Mouse (Mus musculus) stomach, postnatal 0 days (tissue): Measurements from ENCODE around the gene Fgfr2. TPM values are rescaled to one million over a fixed set of nuclear protein-coding genes. Genes with fewer than 3 reads are reported as not detected.
A peak's percentile ranks its signal among the peaks of the same experiment; 100 is the strongest.

Source experiments
- ATAC-seq: fragments of 200-750 bp; cut with Nextera tagmentation; 2 replicates; pipeline ENCODE4 v1.8.0; 2017; ENCODE audit not compliant: low FRiP score, low TSS enrichment
- DNase-seq: peaks from one replicate; pipeline ENCODE4 v3.0.0-alpha.2; 2016; ENCODE audit warnings: low spot score
- H3K27ac ChIP-seq: fragments of 300-500 bp; sonication (generic); replicated peaks from 2 replicates; pipeline ENCODE4 v1.5.1; 2014; ENCODE audit warnings: mild to moderate bottlenecking, control low read depth
- H3K27me3 ChIP-seq: fragments of 300-500 bp; sonication (generic); 2 replicates; pipeline ENCODE4 v1.6.1; 2014; ENCODE audit warnings: low read length; ENCODE audit not compliant: control insufficient read depth, insufficient read depth
- H3K36me3 ChIP-seq: fragments of 300-500 bp; sonication (generic); 2 replicates; pipeline ENCODE4 v1.6.1; 2014; ENCODE audit warnings: low read length, mixed read lengths; ENCODE audit not compliant: control insufficient read depth, insufficient read depth
- H3K4me1 ChIP-seq: fragments of 300-500 bp; sonication (generic); replicated peaks from 2 replicates; pipeline ENCODE4 v1.6.1; 2014; ENCODE audit warnings: antibody characterized with exemption; ENCODE audit not compliant: control insufficient read depth, insufficient read depth
- H3K4me2 ChIP-seq: fragments of 300-500 bp; sonication (generic); replicated peaks from 2 replicates; pipeline ENCODE4 v1.6.1; 2014; ENCODE audit warnings: low read depth, mild to moderate bottlenecking, control low read depth, moderate library complexity
- H3K4me3 ChIP-seq: fragments of 300-500 bp; sonication (generic); 2 replicates; pipeline ENCODE4 v1.5.1; 2014; ENCODE audit warnings: low read depth, low read length, control low read depth
- H3K9ac ChIP-seq: fragments of 300-500 bp; sonication (generic); 2 replicates; pipeline ENCODE4 v1.6.1; 2014; ENCODE audit warnings: mild to moderate bottlenecking, low read length, control low read depth, mixed read lengths
- H3K9me3 ChIP-seq: fragments of 300-500 bp; sonication (generic); 2 replicates; pipeline ENCODE4 v1.6.1; 2016; ENCODE audit warnings: low read length; ENCODE audit not compliant: control insufficient read depth
- CTCF ChIP-seq: IDR thresholded peaks from 2 replicates; pipeline ENCODE4 v1.5.1; 2016; ENCODE audit warnings: antibody characterized with exemption, low read depth, mild to moderate bottlenecking, moderate library complexity
- EP300 ChIP-seq: optimal IDR thresholded peaks from 2 replicates; pipeline ENCODE3; 2016; ENCODE audit warnings: antibody characterized with exemption
- WGBS: fragments of 180-500 bp; shearing (Covaris S2); extraction: QIAGEN DNeasy Blood & Tissue Kit; methylation state at CpG from one replicate; pipeline ENCODE4 v1.1.7; 2014; 5-methylcytosine and 5-hydroxymethylcytosine counted together
- polyA plus RNA-seq: library from polyadenylated mRNA; unstranded; fragments of >200 nt; fragmentation: Nextera tagmentation; extraction: Ambion mirVana; gene quantifications from 2 replicates; pipeline ENCODE4 v1.2.1, GENCODE M21; 2015

Gene Fgfr2
- polyA plus RNA-seq, 1 experiment from 2014 or later = 60.8 TPM

DNA sequence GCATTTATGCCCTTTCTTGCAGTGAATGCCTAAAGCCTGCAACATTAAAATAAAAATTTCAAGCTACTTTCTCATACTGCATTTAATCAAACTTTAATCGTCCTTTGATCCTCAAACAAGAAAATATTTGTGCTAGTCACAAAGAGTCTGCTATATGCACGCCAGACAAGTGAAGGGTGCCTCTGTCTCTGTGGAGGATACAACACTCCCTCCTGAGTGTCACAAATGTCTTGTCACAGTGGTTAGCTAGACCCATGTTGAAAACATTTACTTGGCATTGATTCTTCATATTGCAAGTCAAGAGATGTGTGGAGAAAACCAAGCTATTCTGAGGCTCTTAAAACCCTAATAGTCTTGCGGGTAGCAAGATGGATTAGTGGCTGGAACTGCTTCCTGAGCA lies 2736.8 kb downstream of the Fgfr2 start:
- Histone ChIP-seq H3K9me3 (no peaks in the 10 kb centered on the region), H3K9ac (no peak overlapping the region), H3K36me3 (no peaks in the 10 kb centered on the region), H3K4me2 (no peak overlapping the region), H3K4me3 (no peak overlapping the region), H3K27me3 (no peaks in the 10 kb centered on the region), H3K27ac (no peak overlapping the region), H3K4me1 (no peaks in the 10 kb centered on the region)
- DNase-seq (no peak), ATAC-seq (no peak)
- 64% methylated on average over 3 of the region's 3 CpGs for WGBS
- TF ChIP-seq CTCF = no peak
- no peak for TF ChIP-seq EP300

DNA sequence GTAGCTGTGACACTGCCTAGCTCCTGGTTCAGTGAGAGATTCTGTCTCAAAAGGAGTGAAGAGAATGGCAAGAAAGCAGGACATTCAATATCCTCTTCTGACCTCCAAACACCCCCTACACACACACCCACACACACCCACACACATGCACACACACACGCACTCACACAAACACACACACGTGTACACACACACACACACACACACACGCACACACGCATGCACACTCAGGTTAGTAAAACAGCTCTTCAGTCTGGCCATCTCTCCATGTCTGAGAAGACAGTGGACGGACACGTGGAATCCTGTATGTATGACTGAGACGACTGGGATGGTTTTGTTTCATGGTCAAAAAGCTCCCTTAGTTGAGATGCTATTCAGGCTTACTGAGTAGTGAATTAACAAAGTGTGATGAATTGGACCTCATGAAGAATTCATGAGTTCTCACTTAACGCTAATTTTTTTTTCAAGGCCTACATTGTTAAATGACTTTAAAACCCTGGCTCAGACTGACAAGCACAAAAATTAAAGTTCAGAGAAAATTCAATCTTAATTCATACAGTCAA lies 2737.3 kb downstream of the Fgfr2 start:
- no peaks in the 10 kb centered on the region for H3K27me3 ChIP-seq
- H3K9me3 ChIP-seq = no peaks in the 10 kb centered on the region
- no peak for ATAC-seq
- no peak overlapping the region for H3K9ac ChIP-seq
- no peak for DNase-seq
- no peak overlapping the region for H3K27ac ChIP-seq
- TF ChIP-seq EP300 (no peak), CTCF (no peak)
- H3K4me2 ChIP-seq = no peak overlapping the region
- H3K4me3 ChIP-seq = no peak overlapping the region
- H3K36me3 ChIP-seq = no peaks in the 10 kb centered on the region
- H3K4me1 ChIP-seq = no peaks in the 10 kb centered on the region
- WGBS = 91% methylated on average over 8 of the region's 8 CpGs

DNA sequence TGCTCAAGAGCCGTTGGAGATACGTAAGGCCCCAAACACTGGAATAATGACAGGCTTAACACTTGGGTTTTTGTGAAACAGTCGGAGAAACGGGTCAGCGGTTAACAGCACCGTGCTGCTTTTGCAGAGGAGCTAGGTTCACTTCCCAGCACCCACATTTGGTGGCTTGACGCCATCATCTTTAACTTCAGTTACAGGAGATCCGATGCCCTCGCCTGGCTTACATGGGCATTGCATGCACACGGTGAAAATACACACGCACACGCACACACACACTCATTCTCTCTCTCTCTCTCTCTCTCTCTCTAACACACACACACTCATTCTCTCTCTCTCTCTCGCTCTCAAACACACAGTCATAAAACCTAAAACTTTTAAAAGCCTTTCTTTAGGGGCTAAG lies 2741.0 kb downstream of the Fgfr2 start:
- H3K4me3 ChIP-seq = no peak overlapping the region
- no peaks in the 10 kb centered on the region for H3K27me3 ChIP-seq
- H3K4me2 ChIP-seq = no peak overlapping the region
- no peaks in the 10 kb centered on the region for H3K9me3 ChIP-seq
- no peaks in the 10 kb centered on the region for H3K4me1 ChIP-seq
- DNase-seq = no peak
- TF ChIP-seq CTCF (peak; percentile 36; the same call in 1 of the 2 replicates), EP300 (no peak)
- H3K27ac ChIP-seq = no peak overlapping the region
- no peak for ATAC-seq
- no peak overlapping the region for H3K9ac ChIP-seq
- no peaks in the 10 kb centered on the region for H3K36me3 ChIP-seq
- 98% methylated on average over 13 of the region's 13 CpGs for WGBS

DNA sequence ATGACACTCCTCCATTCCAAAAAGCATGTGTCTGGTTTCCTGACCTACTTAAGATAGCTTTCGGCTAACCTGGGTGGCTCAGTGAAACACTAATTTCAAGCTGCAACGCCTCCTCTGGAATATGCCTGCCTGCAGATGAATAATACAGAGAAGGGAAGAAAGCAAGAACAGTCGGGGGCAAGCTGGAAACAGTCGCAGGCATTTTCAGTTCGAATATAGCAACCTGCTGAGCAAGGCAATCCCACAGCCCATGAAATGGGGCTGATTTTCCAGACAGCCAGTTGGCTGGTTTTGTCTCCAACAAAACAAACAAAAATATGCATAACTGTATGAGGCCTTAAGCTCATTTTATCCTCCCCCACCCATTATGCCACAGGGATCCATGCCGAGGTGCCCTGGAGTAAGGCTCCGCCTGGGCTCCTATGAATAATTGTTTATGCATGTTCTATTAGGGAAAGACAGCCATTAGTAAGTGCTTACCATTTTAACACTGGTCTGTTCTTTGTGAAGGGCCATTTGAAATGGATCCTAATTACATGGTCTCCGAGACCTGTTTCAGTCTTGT lies 2741.7 kb downstream of the Fgfr2 start:
- Histone ChIP-seq H3K4me2 (no peak overlapping the region), H3K27ac (no peak overlapping the region), H3K9me3 (no peaks in the 10 kb centered on the region), H3K9ac (no peak overlapping the region), H3K36me3 (no peaks in the 10 kb centered on the region), H3K27me3 (no peaks in the 10 kb centered on the region), H3K4me1 (no peaks in the 10 kb centered on the region), H3K4me3 (no peak overlapping the region)
- 71% methylated on average over 8 of the region's 8 CpGs for WGBS
- DNase-seq (no peak), ATAC-seq (no peak)
- TF ChIP-seq CTCF (no peak), EP300 (no peak)

DNA sequence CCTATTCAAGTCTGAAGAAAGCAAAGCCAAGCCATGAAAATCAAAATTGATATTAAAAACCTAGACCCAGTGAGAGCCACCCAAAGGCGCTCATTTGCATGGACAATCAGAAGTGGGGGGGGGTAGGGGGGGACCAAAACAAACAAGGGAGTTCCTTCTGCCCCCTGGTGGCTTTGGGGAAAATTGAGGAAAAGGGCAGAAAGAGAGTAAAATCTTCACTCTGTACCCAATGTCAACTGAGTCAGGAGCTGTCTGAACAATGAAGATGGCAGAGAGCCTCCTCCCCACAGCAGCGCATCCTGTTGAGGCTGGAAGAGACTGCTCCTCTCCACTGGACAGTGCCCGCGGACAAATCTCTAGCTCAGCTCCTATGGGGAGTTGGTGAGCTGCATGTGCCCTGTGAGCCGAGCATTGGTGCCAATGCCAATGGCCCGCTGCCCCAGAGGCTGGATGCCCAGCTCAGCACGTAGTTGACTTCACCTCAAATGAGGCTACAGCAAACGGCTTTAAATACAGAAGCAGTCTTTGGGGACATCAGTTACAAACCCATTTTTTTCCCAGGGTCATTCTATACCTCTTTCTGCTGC lies 2742.3 kb downstream of the Fgfr2 start:
- Histone ChIP-seq H3K4me3 (no peak overlapping the region), H3K9me3 (no peaks in the 10 kb centered on the region), H3K36me3 (no peaks in the 10 kb centered on the region), H3K27ac (no peak overlapping the region), H3K9ac (no peak overlapping the region), H3K4me1 (no peaks in the 10 kb centered on the region), H3K27me3 (no peaks in the 10 kb centered on the region), H3K4me2 (no peak overlapping the region)
- TF ChIP-seq CTCF = peak; percentile 66
- TF ChIP-seq EP300 = no peak
- WGBS = 88% methylated on average over 8 of the region's 8 CpGs
- ATAC-seq (no peak), DNase-seq (no peak)

DNA sequence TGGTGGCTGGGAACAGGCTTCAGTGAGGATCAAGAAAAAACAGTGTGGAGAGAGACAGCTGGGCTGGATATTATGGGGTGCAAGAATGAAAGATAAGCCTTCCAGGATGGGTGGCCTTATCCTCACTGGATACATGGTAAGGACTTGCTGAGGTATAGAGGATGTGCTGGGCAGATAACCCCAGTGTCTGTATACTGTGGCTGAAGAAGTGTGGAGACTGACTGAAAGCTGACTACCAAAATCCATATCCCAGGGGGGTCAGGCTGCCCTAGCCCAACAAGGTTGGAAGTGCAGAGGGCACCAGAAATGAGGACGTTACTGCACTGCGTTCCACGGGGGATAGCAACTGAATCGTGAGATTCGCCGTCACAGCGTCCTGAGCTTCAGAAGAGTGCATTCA lies 2742.8 kb downstream of the Fgfr2 start:
- Histone ChIP-seq H3K4me1 (no peaks in the 10 kb centered on the region), H3K27ac (no peak overlapping the region), H3K4me2 (no peak overlapping the region), H3K4me3 (no peak overlapping the region), H3K27me3 (no peaks in the 10 kb centered on the region), H3K9me3 (no peaks in the 10 kb centered on the region), H3K36me3 (no peaks in the 10 kb centered on the region), H3K9ac (no peak overlapping the region)
- WGBS = 98% methylated on average over 7 of the region's 7 CpGs
- DNase-seq (no peak), ATAC-seq (no peak)
- TF ChIP-seq EP300 (no peak), CTCF (no peak)
